Mouse (Mus musculus): ENCODE data around the gene 2210010C04Rik.
"Not testable (repeated sequence)": the region's sequence is repeated elsewhere in the genome, so short reads cannot be mapped to it uniquely, and the experiment has no call there.

The 2210010C04Rik gene

DNA sequence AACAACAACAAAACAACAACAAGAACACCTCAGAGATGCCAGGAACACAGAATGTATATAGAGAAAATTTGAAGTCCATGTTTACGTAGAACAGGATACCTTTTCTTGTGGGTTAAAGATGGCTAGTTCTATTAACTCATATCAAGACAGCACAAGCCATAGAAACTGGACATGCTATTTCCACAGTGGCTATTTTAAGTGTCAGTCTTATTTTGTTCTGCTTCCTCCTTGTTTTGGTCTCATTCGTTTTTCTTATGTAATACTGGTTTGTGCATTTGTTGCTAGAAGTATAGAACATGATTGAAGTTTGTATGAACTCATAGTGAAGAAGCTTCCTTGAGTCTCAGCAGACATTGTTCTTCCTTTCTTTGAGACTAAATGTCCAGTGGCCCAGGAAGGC lies 16.2 kb downstream of the 2210010C04Rik start:
- no peak for DNase-seq (ENCODE audit: low spot score in 2 of 2)

DNA sequence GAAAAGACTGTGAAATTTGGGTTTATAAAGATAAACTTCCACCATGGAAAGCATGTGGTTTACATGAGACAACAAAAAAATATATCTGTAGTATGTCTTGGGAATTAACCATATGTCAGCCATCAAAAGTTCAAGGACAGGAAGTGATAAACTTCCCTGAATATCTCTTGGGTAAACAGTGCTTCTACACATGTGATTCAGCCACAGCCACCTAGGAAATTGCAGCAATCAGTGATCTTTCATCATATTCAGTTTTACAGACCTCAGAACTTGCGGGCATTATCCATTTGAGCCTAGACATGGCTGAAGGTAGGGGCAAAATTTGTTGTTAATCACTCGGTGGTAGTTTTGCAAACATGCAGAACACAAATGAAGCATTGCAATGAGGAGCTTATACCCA lies 16.7 kb downstream of the 2210010C04Rik start:
- no peak for DNase-seq (ENCODE audit: low spot score in 2 of 2)

DNA sequence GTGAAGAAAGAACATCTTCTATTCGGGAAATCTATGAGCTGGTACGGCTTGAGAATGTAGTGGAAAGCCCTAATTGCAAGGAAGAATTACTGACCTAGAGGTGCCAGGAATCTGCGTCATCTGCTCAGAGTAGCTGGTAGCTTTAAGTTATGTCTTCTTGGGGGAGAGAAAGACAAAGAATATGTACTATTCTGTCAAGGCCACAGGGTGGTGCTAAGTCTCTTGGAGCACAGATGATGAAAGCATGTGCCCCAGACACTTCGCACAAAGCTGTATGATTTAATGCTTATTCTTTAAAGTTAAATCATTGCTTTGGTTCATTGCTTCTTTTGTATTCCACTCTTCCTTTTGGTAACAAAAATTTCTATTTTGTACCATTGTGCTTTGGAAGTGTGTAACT lies 20.2 kb downstream of the 2210010C04Rik start:
- DNase-seq (ENCODE audit: low spot score in 2 of 2) = no peak

DNA sequence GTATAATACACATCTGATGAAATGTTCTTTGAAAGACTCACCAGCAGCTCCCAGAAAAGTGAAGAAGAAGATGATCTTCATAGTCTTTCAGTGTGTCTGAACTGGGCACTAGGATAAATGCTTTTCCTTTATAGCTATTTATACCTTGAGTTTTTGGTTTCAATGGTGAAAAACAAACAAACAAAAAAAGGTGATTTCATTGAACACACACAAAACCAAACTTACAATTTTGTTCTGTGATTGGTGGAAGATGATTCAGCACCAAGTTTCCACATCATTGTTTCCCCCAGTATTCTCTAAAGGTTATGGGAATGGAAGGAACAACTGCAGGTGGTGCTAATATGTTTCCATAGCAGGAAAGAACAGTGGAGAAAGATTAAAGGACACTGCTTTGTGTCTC lies 35.9 kb downstream of the 2210010C04Rik start, which contains the start of gene Gm2663:
TSS of gene Gm2663 (minus strand) at position 101 of the 400 bp plus-strand sequence.
- DNase-seq (ENCODE audit: low spot score in 2 of 2) = not testable (repeated sequence)

Measured in cerebellum, postnatal 4 days (tissue).